Mouse (Mus musculus) ES-Bruce4 (cell line): ENCODE data around the gene Ccr1l1. TPM values are rescaled to one million over a fixed set of nuclear protein-coding genes. Genes with fewer than 3 reads are reported as not detected.
"Not testable (repeated sequence)": the region's sequence is repeated elsewhere in the genome, so short reads cannot be mapped to it uniquely, and the experiment has no call there.

ENCODE experiments used
- H3K27ac ChIP-seq: 2 replicates; pipeline ENCODE4 v1.5.1; 2012; ENCODE audit warnings: low read length, inconsistent platforms; ENCODE audit not compliant: insufficient read depth
- H3K27me3 ChIP-seq: 2 replicates; pipeline ENCODE4 v1.6.1; 2012; ENCODE audit warnings: mild to moderate bottlenecking, low read length, inconsistent platforms; ENCODE audit not compliant: control insufficient read depth, poor library complexity, insufficient read depth, severe bottlenecking
- H3K36me3 ChIP-seq: 2 replicates; pipeline ENCODE4 v1.6.1; 2012; ENCODE audit warnings: inconsistent platforms, mild to moderate bottlenecking, low read length, moderate library complexity; ENCODE audit not compliant: control insufficient read depth, poor library complexity, insufficient read depth, severe bottlenecking
- H3K4me1 ChIP-seq: one replicate; pipeline ENCODE4 v1.8.1; 2011; ENCODE audit warnings: low read length; ENCODE audit not compliant: control insufficient read depth, insufficient read depth
- H3K4me3 ChIP-seq: 2 replicates; pipeline ENCODE4 v1.5.1; 2011; ENCODE audit warnings: low read depth, mild to moderate bottlenecking, low read length
- H3K9ac ChIP-seq: 2 replicates; pipeline ENCODE4 v1.6.1; 2012; ENCODE audit warnings: low read depth, mild to moderate bottlenecking, inconsistent platforms; ENCODE audit not compliant: poor library complexity, severe bottlenecking
- H3K9me3 ChIP-seq: replicated peaks from 2 replicates; pipeline ENCODE4 v1.6.1; 2012; ENCODE audit warnings: mild to moderate bottlenecking, low read length, inconsistent platforms; ENCODE audit not compliant: control insufficient read depth, poor library complexity, insufficient read depth, severe bottlenecking
- CTCF ChIP-seq: IDR thresholded peaks from one replicate; pipeline ENCODE4 v1.8.1; 2011; ENCODE audit warnings: low read depth, low read length
- EP300 ChIP-seq: IDR thresholded peaks from 2 replicates; pipeline ENCODE4 v1.6.1; 2011; ENCODE audit warnings: low read depth, low read length; ENCODE audit not compliant: insufficient read depth
- POLR2A ChIP-seq: IDR thresholded peaks from one replicate; pipeline ENCODE4 v1.8.1; 2011; ENCODE audit warnings: low read length; ENCODE audit not compliant: insufficient read depth
- polyA plus RNA-seq: library from polyadenylated mRNA; stranded (reverse); fragments of >200 nt; gene quantifications from 2 replicates; pipeline ENCODE4 v1.2.4, GENCODE M21; 2011; ENCODE audit warnings: low read depth; ENCODE audit not compliant: missing spikeins, insufficient read depth, insufficient read length

Ccr1l1 gene
- polyA plus RNA-seq, 1 experiment: not detected

GRCm38 (mm10) chr9:123984943-123985342 is 6.7 kb upstream of the Ccr1l1 start:
- Histone ChIP-seq H3K4me1 (no peaks in the 10 kb centered on the region), H3K27me3 (no peaks in the 10 kb centered on the region), H3K9me3 (no peaks in the 10 kb centered on the region), H3K9ac (no peak overlapping the region), H3K4me3 (no peak overlapping the region), H3K36me3 (no peaks in the 10 kb centered on the region), H3K27ac (no peak overlapping the region)
- TF ChIP-seq CTCF: no peak
- no peak for TF ChIP-seq POLR2A
- TF ChIP-seq EP300: no peak

DNA sequence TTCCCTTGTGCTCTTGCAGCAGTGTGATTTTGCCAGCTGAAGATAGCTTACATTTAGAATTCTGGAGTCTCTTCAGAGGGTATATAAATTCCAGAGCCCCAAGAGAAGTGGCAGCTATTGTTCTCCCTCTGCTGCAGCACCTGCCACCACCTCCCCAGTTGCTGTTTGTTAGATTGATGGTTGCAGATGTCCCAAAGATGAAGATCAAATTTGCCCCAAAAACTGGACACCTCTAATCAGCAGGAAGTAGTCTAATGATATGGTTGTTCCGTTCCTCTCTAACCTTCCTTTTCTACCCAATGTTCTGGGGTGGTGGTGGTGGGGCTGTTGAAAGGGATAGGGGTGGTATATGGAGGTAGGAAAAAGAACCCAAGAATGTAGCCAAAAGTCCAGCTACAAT is 4.5 kb upstream of the Ccr1l1 start:
- Histone ChIP-seq H3K27ac (no peak overlapping the region), H3K27me3 (no peaks in the 10 kb centered on the region), H3K9ac (no peak overlapping the region), H3K4me3 (no peak overlapping the region), H3K36me3 (no peaks in the 10 kb centered on the region), H3K4me1 (no peaks in the 10 kb centered on the region), H3K9me3 (no peaks in the 10 kb centered on the region)
- TF ChIP-seq POLR2A (no peak), EP300 (no peak), CTCF (no peak)

DNA sequence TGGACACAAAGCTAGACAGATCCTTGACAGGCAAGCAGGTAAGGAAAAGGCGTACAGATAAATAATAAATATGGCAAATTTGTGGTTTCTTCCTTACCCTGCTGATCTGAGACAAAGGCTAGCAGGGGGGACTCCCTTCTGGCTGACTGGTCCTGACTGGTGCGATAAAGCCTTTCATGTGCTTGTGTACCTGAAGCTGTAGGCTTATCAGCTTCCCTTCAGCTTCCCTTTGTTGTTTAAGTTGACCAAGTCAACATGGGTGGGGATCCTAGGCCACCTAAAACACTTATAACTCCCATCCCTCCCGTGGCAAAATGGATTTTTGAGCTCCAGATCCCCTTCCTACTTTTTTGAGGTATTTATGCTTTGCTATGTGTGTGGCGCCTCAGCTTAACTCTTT is 3.7 kb upstream of the Ccr1l1 start:
- Histone ChIP-seq H3K4me3 (no peak overlapping the region), H3K27ac (no peak overlapping the region), H3K9ac (no peak overlapping the region), H3K4me1 (no peaks in the 10 kb centered on the region), H3K9me3 (no peaks in the 10 kb centered on the region), H3K27me3 (no peaks in the 10 kb centered on the region), H3K36me3 (no peaks in the 10 kb centered on the region)
- TF ChIP-seq CTCF (no peak), POLR2A (no peak), EP300 (no peak)

DNA sequence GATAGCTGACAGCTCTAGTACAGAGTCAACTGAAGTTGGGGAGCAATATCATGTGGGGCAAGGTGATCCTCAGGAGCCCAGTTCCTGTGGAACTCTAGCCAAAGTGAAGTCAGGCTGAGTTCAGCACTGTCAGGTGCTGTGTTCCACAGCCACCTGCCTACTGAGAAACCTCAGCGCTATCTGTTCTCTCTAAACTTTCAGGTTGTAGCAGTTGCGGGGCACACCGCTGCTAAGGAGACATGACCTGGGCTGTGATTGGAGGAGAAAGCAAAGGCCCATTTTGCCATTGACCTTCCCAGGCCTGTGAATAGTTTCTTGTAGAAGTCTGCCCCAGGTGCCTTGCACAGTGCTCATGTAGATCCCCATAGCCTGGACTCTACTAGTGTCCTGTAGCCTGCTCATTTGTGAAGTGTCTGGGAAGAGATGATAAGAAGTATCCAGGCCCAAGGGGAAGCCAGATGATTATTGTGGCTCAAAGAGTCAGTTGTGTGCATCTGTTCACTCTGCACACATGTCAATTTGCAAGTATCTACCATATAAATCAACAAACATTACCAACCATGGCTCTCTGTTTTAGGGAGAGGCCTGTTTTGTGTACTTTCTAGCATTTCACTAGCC is 2.8 kb upstream of the Ccr1l1 start:
- H3K4me3 ChIP-seq, H3K36me3 ChIP-seq, H3K9me3 ChIP-seq: not testable (repeated sequence)

GRCm38 (mm10) chr9:123976876-123977663 is 1.1 kb downstream of the Ccr1l1 start:
- Histone ChIP-seq H3K27ac (no peak overlapping the region), H3K9me3 (no peaks in the 10 kb centered on the region), H3K4me3 (no peak overlapping the region), H3K36me3 (no peaks in the 10 kb centered on the region), H3K9ac (no peak overlapping the region), H3K4me1 (no peaks in the 10 kb centered on the region), H3K27me3 (no peaks in the 10 kb centered on the region)
- no peak for TF ChIP-seq EP300
- no peak for TF ChIP-seq POLR2A
- no peak for TF ChIP-seq CTCF

More for the DNA sequence above, 2.8 kb upstream of the Ccr1l1 start:
- not testable (repeated sequence) for H3K27ac ChIP-seq, H3K27me3 ChIP-seq, H3K4me1 ChIP-seq, H3K9ac ChIP-seq

DNA sequence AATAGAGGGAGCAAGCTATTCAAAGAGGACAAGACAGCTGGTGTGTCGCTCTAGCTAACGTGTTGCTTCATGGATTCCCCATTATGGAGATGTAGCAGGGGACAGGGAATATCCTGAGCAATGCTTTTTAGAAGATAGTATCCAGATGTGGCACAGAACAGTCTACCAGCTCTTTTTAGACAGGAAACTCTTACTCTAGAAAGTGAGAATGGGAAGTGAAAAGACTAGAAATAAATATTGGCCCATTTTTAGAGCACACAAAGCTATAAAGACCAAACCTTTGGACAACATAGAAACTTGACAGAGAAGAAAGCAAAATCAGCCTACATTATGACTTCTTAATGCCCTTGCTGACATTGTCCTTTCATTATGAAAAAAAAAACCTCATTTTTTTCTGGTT is 2.6 kb downstream of the Ccr1l1 start:
- Histone ChIP-seq H3K9me3 (no peaks in the 10 kb centered on the region), H3K27ac (no peak overlapping the region), H3K4me3 (no peak overlapping the region), H3K9ac (no peak overlapping the region), H3K4me1 (no peaks in the 10 kb centered on the region), H3K27me3 (no peaks in the 10 kb centered on the region), H3K36me3 (no peaks in the 10 kb centered on the region)
- TF ChIP-seq EP300 (no peak), POLR2A (no peak), CTCF (no peak)
